ENCODE assay signal across 18 mouse cellular contexts in the genomic region with DNA sequence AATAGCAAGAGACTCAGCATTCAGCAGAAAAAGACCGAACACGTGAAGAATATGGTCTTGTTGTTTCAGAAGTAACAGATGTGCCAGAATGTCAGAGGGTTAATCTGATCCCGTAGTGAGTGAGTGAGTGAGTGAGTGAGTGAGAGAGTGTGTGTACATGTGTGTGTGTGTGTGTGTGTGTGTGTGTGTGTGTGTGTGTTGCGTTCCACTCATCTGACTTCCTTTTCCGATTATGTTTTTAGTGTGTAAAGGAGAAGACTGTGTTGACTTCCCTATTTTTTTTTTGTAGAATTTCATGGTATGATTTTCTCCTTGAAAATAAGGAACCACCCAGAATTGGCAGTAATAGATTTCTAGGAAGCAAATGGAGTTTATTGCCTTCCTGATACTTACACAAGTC. TPM values are rescaled to one million over a fixed set of nuclear protein-coding genes. Genes with fewer than 3 reads are reported as not detected.
DNase-seq lines count a peak whose midpoint lies in the region; ATAC-seq and TF ChIP-seq lines count a peak whose summit lies in the region.
"Had no signal": no experiment of that assay in that cellular context is flagged by ENCODE, and none has a peak within 500 bp of the region (broad histone marks: within the 10 kb centered on the region; RNA-seq: fewer than 3 reads in every experiment).

No protein-coding gene starts in this region.

- no peak overlapping the region for H3K27ac ChIP-seq in liver, adult 2 months (replicated peaks; ENCODE audit: insufficient read depth, low read depth, low read length)
- H3K27ac ChIP-seq in hindbrain, embryonic 10.5 days = no peak overlapping the region
- H3K27ac ChIP-seq in kidney, embryonic 15.5 days = no peak overlapping the region
- no peak overlapping the region for H3K27ac ChIP-seq in forebrain, embryonic 10.5 days
- H3K27ac ChIP-seq: embryonic facial prominence, embryonic 10.5 days; hindbrain, embryonic 12.5 days had no signal

- peak; percentile 20 for DNase-seq in liver, adult 2 months (ENCODE audit: extremely low read depth, low read depth, low spot score)
- DNase-seq in liver = no peak
- no peak for DNase-seq in hindbrain, embryonic 10.5 days (ENCODE audit: low spot score)
- no peak for DNase-seq in forebrain, embryonic 10.5 days (ENCODE audit: extremely low spot score, low spot score)
- DNase-seq: adrenal gland, postnatal 14 days; cerebellum, adult 18-20 months; cerebellum, adult 9-11 months; cerebellum, postnatal 36 days; gastrocnemius, postnatal 36 days had no signal

- no peak for TF ChIP-seq CTCF in liver, adult 2 months (IDR thresholded peaks at IDR 0.05; ENCODE audit: low read depth, low read length)

- H3K4me2 ChIP-seq in kidney, embryonic 15.5 days = no peak overlapping the region
- H3K4me2 ChIP-seq: heart, embryonic 12.5 days; hindbrain, embryonic 12.5 days had no signal

- 70% methylated on average over 5 of the region's 5 CpGs for WGBS in liver, adult 2 months
- 92% methylated on average over 5 of the region's 5 CpGs for WGBS in hindbrain, embryonic 10.5 days
- 79% methylated on average over 5 of the region's 5 CpGs for WGBS in kidney, embryonic 15.5 days
- 86% methylated on average over 5 of the region's 5 CpGs for WGBS in forebrain, embryonic 10.5 days

- no peak for TF ChIP-seq POLR2A in liver, adult 2 months (IDR thresholded peaks at IDR 0.05; ENCODE audit: extremely low read depth, insufficient read depth, low read length)

- H3K9me3 ChIP-seq in hindbrain, embryonic 10.5 days = peaks cover 5% of the 10 kb centered on the region; the same call in 1 of the 2 replicates
- H3K9me3 ChIP-seq in kidney, embryonic 15.5 days (replicated peaks) = no peaks in the 10 kb centered on the region
- H3K9me3 ChIP-seq in forebrain, embryonic 10.5 days = no peaks in the 10 kb centered on the region
- H3K9me3 ChIP-seq: embryonic facial prominence, embryonic 10.5 days; hindbrain, embryonic 12.5 days had no signal

- H3K27me3 ChIP-seq in liver, adult 2 months (ENCODE audit: control insufficient read depth, insufficient read depth, low read length) = no peaks in the 10 kb centered on the region
- H3K27me3 ChIP-seq in hindbrain, embryonic 10.5 days (ENCODE audit: insufficient read depth, poor library complexity, severe bottlenecking) = peaks cover 10% of the 10 kb centered on the region; the same call in 1 of the 2 replicates
- no peaks in the 10 kb centered on the region for H3K27me3 ChIP-seq in kidney, embryonic 15.5 days
- H3K27me3 ChIP-seq in forebrain, embryonic 10.5 days (ENCODE audit: poor library complexity, severe bottlenecking) = 0 out of 2 replicates have a peak, but pooled peaks cover 5% of the 10 kb centered on the region
- H3K27me3 ChIP-seq: heart, embryonic 12.5 days; hindbrain, embryonic 12.5 days had no signal

- peaks cover 3% of the 10 kb centered on the region; the same call in 1 of the 2 replicates for H3K4me1 ChIP-seq in liver, adult 2 months (ENCODE audit: control insufficient read depth, insufficient read depth, low read length)
- peaks cover 4% of the 10 kb centered on the region for H3K4me1 ChIP-seq in hindbrain, embryonic 10.5 days (replicated peaks)
- H3K4me1 ChIP-seq in kidney, embryonic 15.5 days = peaks cover 9% of the 10 kb centered on the region; the same call in 1 of the 2 replicates
- H3K4me1 ChIP-seq in forebrain, embryonic 10.5 days = peaks cover 8% of the 10 kb centered on the region; the same call in 1 of the 2 replicates

- H3K9ac ChIP-seq in liver, adult 2 months (ENCODE audit: low read depth, low read length) = no peak overlapping the region
- no peak overlapping the region for H3K9ac ChIP-seq in kidney, embryonic 15.5 days
- H3K9ac ChIP-seq: heart, embryonic 12.5 days; hindbrain, embryonic 12.5 days had no signal

- no peaks in the 10 kb centered on the region for H3K79me2 ChIP-seq in liver, adult 2 months (ENCODE audit: control insufficient read depth, insufficient read depth, low read length)

- H3K36me3 ChIP-seq in liver, adult 2 months (ENCODE audit: control insufficient read depth, insufficient read depth, low read length) = no peaks in the 10 kb centered on the region
- H3K36me3 ChIP-seq in hindbrain, embryonic 10.5 days = no peaks in the 10 kb centered on the region
- H3K36me3 ChIP-seq in kidney, embryonic 15.5 days = no peaks in the 10 kb centered on the region
- H3K36me3 ChIP-seq in forebrain, embryonic 10.5 days (replicated peaks) = no peaks in the 10 kb centered on the region
- H3K36me3 ChIP-seq: embryonic facial prominence, embryonic 10.5 days; G1E; heart, embryonic 12.5 days; hindbrain, embryonic 12.5 days had no signal

- H3K4me3 ChIP-seq in liver, adult 2 months (ENCODE audit: insufficient read depth, low read depth, low read length) = no peak overlapping the region
- H3K4me3 ChIP-seq in hindbrain, embryonic 10.5 days = no peak overlapping the region
- H3K4me3 ChIP-seq in kidney, embryonic 15.5 days (replicated peaks) = no peak overlapping the region
- no peak overlapping the region for H3K4me3 ChIP-seq in forebrain, embryonic 10.5 days
- H3K4me3 ChIP-seq: embryonic facial prominence, embryonic 10.5 days; heart, embryonic 12.5 days; hindbrain, embryonic 12.5 days had no signal

- peak; percentile 65 to 82; a peak in 3 of 4 replicates for ATAC-seq in hematopoietic stem cell, adult 5-6 weeks (replicated peaks in 1 of 2; ENCODE audit: insufficient read depth in 1 of 2, low FRiP score in 2 of 2, low TSS enrichment in 1 of 2, low read depth in 1 of 2, poor library complexity in 2 of 2, severe bottlenecking in 2 of 2)
- peak; percentile 50; the same call in 1 of the 2 replicates for ATAC-seq in megakaryocyte-erythroid progenitor cell, adult 5-6 weeks (replicated peaks; ENCODE audit: low FRiP score, low TSS enrichment, poor library complexity, severe bottlenecking)
- ATAC-seq in kidney, embryonic 15.5 days (replicated peaks; ENCODE audit: low FRiP score) = no peak
- ATAC-seq: forebrain, embryonic 14.5 days; hindbrain, embryonic 16.5 days had no signal

RNA-seq across cellular contexts. Expression of a gene that starts 4.1 kb away (rescaled TPM):
- total RNA-seq in liver, adult 2 months (2014; rRNA removed) = 8.7 and 8.8 TPM in 2 replicates
- 5.7 and 7.1 TPM in 2 replicates for polyA plus RNA-seq in liver, adult 2 months (2012; rRNA removed)
- total RNA-seq in hematopoietic stem cell, adult 5-6 weeks (2017) = 42.1 and 50.5 TPM in 2 replicates
- 43.4 and 60.5 TPM in 2 replicates for total RNA-seq in megakaryocyte-erythroid progenitor cell, adult 5-6 weeks (2014; fragmentation: Nextera tagmentation)
- total RNA-seq in megakaryocyte-erythroid progenitor cell, adult 5-6 weeks (2017) = 38.4 and 38.6 TPM in 2 replicates
- 22.8 and 34.8 TPM in 2 replicates for polyA plus RNA-seq in hindbrain, embryonic 10.5 days (2016; fragmentation: Nextera tagmentation; extraction: Ambion mirVana)
- polyA plus RNA-seq in kidney, embryonic 15.5 days (2015; fragmentation: Nextera tagmentation; extraction: Ambion mirVana) = 19.9 and 20.3 TPM in 2 replicates
- 19.1 and 22.9 TPM in 2 replicates for polyA plus RNA-seq in forebrain, embryonic 10.5 days (2016; fragmentation: Nextera tagmentation; extraction: Ambion mirVana)

RNA-seq across cellular contexts. Expression of a gene that starts 52.6 kb away (rescaled TPM):
- 71.2 and 80.9 TPM in 2 replicates for total RNA-seq in liver, adult 2 months (2014; rRNA removed)
- polyA plus RNA-seq in liver, adult 2 months (2012; rRNA removed) = 7.7 and 9.4 TPM in 2 replicates
- total RNA-seq in hematopoietic stem cell, adult 5-6 weeks (2017) = 355 and 398 TPM in 2 replicates
- total RNA-seq in megakaryocyte-erythroid progenitor cell, adult 5-6 weeks (2014; fragmentation: Nextera tagmentation) = 75.8 and 85.8 TPM in 2 replicates
- total RNA-seq in megakaryocyte-erythroid progenitor cell, adult 5-6 weeks (2017) = 190 and 260 TPM in 2 replicates
- polyA plus RNA-seq in hindbrain, embryonic 10.5 days (2016; fragmentation: Nextera tagmentation; extraction: Ambion mirVana) = 172 and 213 TPM in 2 replicates
- 212 and 226 TPM in 2 replicates for polyA plus RNA-seq in kidney, embryonic 15.5 days (2015; fragmentation: Nextera tagmentation; extraction: Ambion mirVana)
- 211 and 227 TPM in 2 replicates for polyA plus RNA-seq in forebrain, embryonic 10.5 days (2016; fragmentation: Nextera tagmentation; extraction: Ambion mirVana)

Comparison
In these comparisons a context has a peak if more than half of its experiments do, and no peak if none do; other contexts are left out.
1. RNA of a gene that starts 52.6 kb away (polyA plus RNA-seq): 212 to 226 TPM in kidney, embryonic 15.5 days, 211 to 227 TPM in forebrain, embryonic 10.5 days and 172 to 213 TPM in hindbrain, embryonic 10.5 days; 7.7 to 9.4 TPM in liver, adult 2 months; every median in the first group is over 10 times any median in the second.